Comparison of ENCODE assay signal across 8 mouse cellular contexts in the genomic region with DNA sequence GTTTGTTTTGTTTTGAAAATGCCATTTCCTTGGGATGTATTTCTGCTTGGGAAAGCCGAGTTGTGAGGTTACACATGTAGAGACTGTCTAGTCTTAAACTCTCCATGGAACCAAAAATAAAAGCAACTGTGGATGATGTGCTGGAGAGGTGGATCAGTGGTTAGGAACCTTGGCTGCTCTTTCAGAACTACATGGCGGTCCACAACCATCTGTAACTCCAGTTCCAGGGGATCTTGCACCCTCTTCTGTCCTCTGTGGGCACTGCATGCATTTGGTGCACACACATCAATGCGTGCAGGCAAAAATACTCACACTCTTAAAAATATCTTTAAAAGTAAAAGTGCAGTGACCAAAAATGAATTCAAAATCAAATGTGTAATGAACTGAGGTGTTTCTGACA. TPM values are rescaled to one million over a fixed set of nuclear protein-coding genes. Genes with fewer than 3 reads are reported as not detected.
A peak's percentile ranks its signal among the peaks of the same experiment; 100 is the strongest.
DNase-seq lines count a peak whose midpoint lies in the region; ATAC-seq and TF ChIP-seq lines count a peak whose summit lies in the region.

No protein-coding gene starts in this region.

- no peak overlapping the region for H3K9ac ChIP-seq in liver, embryonic 11.5 days (ENCODE audit: low read depth, low read length)
- H3K9ac ChIP-seq in liver, embryonic 14.5 days (replicated peaks): no peak overlapping the region
- H3K9ac ChIP-seq in stomach, postnatal 0 days (ENCODE audit: low read length): no peak overlapping the region

- WGBS in liver, embryonic 11.5 days: 45% methylated on average over 3 of the region's 3 CpGs
- 44% methylated on average over 3 of the region's 3 CpGs for WGBS in liver, embryonic 14.5 days (ENCODE audit: insufficient replicate concordance)
- WGBS in stomach, postnatal 0 days: 73% methylated on average over 3 of the region's 3 CpGs

- H3K27ac ChIP-seq in liver, embryonic 11.5 days (ENCODE audit: low read depth, low read length): no peak overlapping the region
- no peak overlapping the region for H3K27ac ChIP-seq in liver, embryonic 14.5 days
- no peak overlapping the region for H3K27ac ChIP-seq in stomach, postnatal 0 days (replicated peaks)

- no peak overlapping the region for H3K4me3 ChIP-seq in liver, embryonic 11.5 days (ENCODE audit: low read depth, low read length)
- no peak overlapping the region for H3K4me3 ChIP-seq in liver, embryonic 14.5 days (ENCODE audit: insufficient read depth in 1 of 2, low read depth in 2 of 2, low read length in 2 of 2)
- H3K4me3 ChIP-seq in stomach, postnatal 0 days (ENCODE audit: low read depth, low read length): no peak overlapping the region

- peaks cover 23% of the 10 kb centered on the region for H3K4me1 ChIP-seq in liver, embryonic 11.5 days (replicated peaks; ENCODE audit: control insufficient read depth, insufficient read depth, low read length)
- peaks cover 16 to 20% of the 10 kb centered on the region in 2 experiments for H3K4me1 ChIP-seq in liver, embryonic 14.5 days (replicated peaks; ENCODE audit: control insufficient read depth in 2 of 2, insufficient read depth in 2 of 2, low read length in 1 of 2)
- H3K4me1 ChIP-seq in stomach, postnatal 0 days (replicated peaks; ENCODE audit: control insufficient read depth, insufficient read depth): no peaks in the 10 kb centered on the region

- peaks cover 2% of the 10 kb centered on the region; the same call in 1 of the 2 replicates for H3K36me3 ChIP-seq in liver, embryonic 11.5 days (ENCODE audit: control insufficient read depth, insufficient read depth, low read length)
- no peaks in the 10 kb centered on the region for H3K36me3 ChIP-seq in liver, embryonic 14.5 days (replicated peaks; ENCODE audit: control insufficient read depth, insufficient read depth, low read depth)
- H3K36me3 ChIP-seq in stomach, postnatal 0 days (ENCODE audit: control insufficient read depth, insufficient read depth, low read length): no peaks in the 10 kb centered on the region

- no peak overlapping the region; the same call in 1 of the 2 replicates for H3K4me2 ChIP-seq in liver, embryonic 11.5 days
- H3K4me2 ChIP-seq in liver, embryonic 14.5 days (ENCODE audit: low read depth): no peak overlapping the region
- H3K4me2 ChIP-seq in stomach, postnatal 0 days (replicated peaks; ENCODE audit: low read depth): no peak overlapping the region

- no peaks in the 10 kb centered on the region for H3K27me3 ChIP-seq in liver, embryonic 11.5 days (replicated peaks; ENCODE audit: control insufficient read depth, insufficient read depth, low read length)
- no peaks in the 10 kb centered on the region for H3K27me3 ChIP-seq in liver, embryonic 14.5 days (ENCODE audit: control insufficient read depth, insufficient read depth, low read length)
- H3K27me3 ChIP-seq in stomach, postnatal 0 days (ENCODE audit: control insufficient read depth, insufficient read depth, low read length): no peaks in the 10 kb centered on the region

- peak; percentile 32 to 62 for DNase-seq in cerebellum, postnatal 25 days
- DNase-seq in liver: peak; percentile 66
- no peak for DNase-seq in liver, embryonic 11.5 days (ENCODE audit: low spot score)
- DNase-seq in c-Kit-positive CD71-negative TER-119-negative erythroid progenitor cells, embryonic 14.5 days (ENCODE audit: low read depth): peak; percentile 60
- DNase-seq in liver, embryonic 14.5 days (ENCODE audit: low read depth in 3 of 3, low spot score in 3 of 3): no peak
- peak; percentile 69 for DNase-seq in stomach, postnatal 0 days (ENCODE audit: low spot score)
- DNase-seq in Muller cell, postnatal 12 days (ENCODE audit: inconsistent ontology term): no peak

- no peaks in the 10 kb centered on the region for H3K9me3 ChIP-seq in liver, embryonic 11.5 days (ENCODE audit: control insufficient read depth, low read length)
- no peaks in the 10 kb centered on the region for H3K9me3 ChIP-seq in liver, embryonic 14.5 days (ENCODE audit: control insufficient read depth, low read length)
- H3K9me3 ChIP-seq in stomach, postnatal 0 days (ENCODE audit: control insufficient read depth, low read length): no peaks in the 10 kb centered on the region

- no peak for TF ChIP-seq EP300 in liver, embryonic 14.5 days (IDR thresholded peaks at IDR 0.05; ENCODE audit: low read depth)
- no peak for TF ChIP-seq EP300 in stomach, postnatal 0 days (optimal IDR thresholded peaks at IDR 0.05)

- peak; percentile 89 for TF ChIP-seq CTCF in liver, embryonic 14.5 days (IDR thresholded peaks at IDR 0.05; ENCODE audit: low read depth)
- TF ChIP-seq CTCF in stomach, postnatal 0 days (IDR thresholded peaks at IDR 0.05; ENCODE audit: low read depth): peak; percentile 81

- ATAC-seq in cerebellum, adult (ENCODE audit: insufficient number of reproducible peaks, low FRiP score, low TSS enrichment): no peak
- ATAC-seq in liver, embryonic 11.5 days (replicated peaks; ENCODE audit: low FRiP score): no peak
- ATAC-seq in liver, embryonic 14.5 days (ENCODE audit: insufficient read depth): no peak
- ATAC-seq in stomach, postnatal 0 days (ENCODE audit: low FRiP score, low TSS enrichment): no peak

RNA-seq across cellular contexts. Expression of gene Amz2, which starts 15.4 kb away (rescaled TPM):
- polyA plus RNA-seq in liver, embryonic 11.5 days (2014; fragmentation: Nextera tagmentation; extraction: Ambion mirVana): 33.7 and 35.5 TPM in 2 replicates
- polyA plus RNA-seq in liver, embryonic 14.5 days (2012; rRNA removed): 10.0 and 13.1 TPM in 2 replicates
- 12.2 and 12.6 TPM in 2 replicates for polyA plus RNA-seq in liver, embryonic 14.5 days (2014; fragmentation: Nextera tagmentation; extraction: Ambion mirVana)
- polyA plus RNA-seq in stomach, postnatal 0 days (2015; fragmentation: Nextera tagmentation; extraction: Ambion mirVana): 21.5 and 22.1 TPM in 2 replicates

RNA-seq across cellular contexts. Expression of gene 9930022D16Rik, which starts 27.4 kb away (rescaled TPM):
- polyA plus RNA-seq in liver, embryonic 11.5 days (2014; fragmentation: Nextera tagmentation; extraction: Ambion mirVana): not detected in 2 replicates
- not detected in 2 replicates for polyA plus RNA-seq in liver, embryonic 14.5 days (2012; rRNA removed)
- not detected in 2 replicates for polyA plus RNA-seq in liver, embryonic 14.5 days (2014; fragmentation: Nextera tagmentation; extraction: Ambion mirVana)
- polyA plus RNA-seq in stomach, postnatal 0 days (2015; fragmentation: Nextera tagmentation; extraction: Ambion mirVana): not detected in 2 replicates

RNA-seq across cellular contexts. Expression of gene Arsg, which starts 32.1 kb away (rescaled TPM):
- 5.8 and 6.2 TPM in 2 replicates for polyA plus RNA-seq in liver, embryonic 11.5 days (2014; fragmentation: Nextera tagmentation; extraction: Ambion mirVana)
- polyA plus RNA-seq in liver, embryonic 14.5 days (2012; rRNA removed): 2.1 and 2.3 TPM in 2 replicates
- 3.4 and 3.8 TPM in 2 replicates for polyA plus RNA-seq in liver, embryonic 14.5 days (2014; fragmentation: Nextera tagmentation; extraction: Ambion mirVana)
- polyA plus RNA-seq in stomach, postnatal 0 days (2015; fragmentation: Nextera tagmentation; extraction: Ambion mirVana): 3.2 and 3.5 TPM in 2 replicates

RNA-seq across cellular contexts. Expression of gene Slc16a6, which starts 32.3 kb away (rescaled TPM):
- 52.2 and 58.7 TPM in 2 replicates for polyA plus RNA-seq in liver, embryonic 11.5 days (2014; fragmentation: Nextera tagmentation; extraction: Ambion mirVana)
- 5.8 and 8.0 TPM in 2 replicates for polyA plus RNA-seq in liver, embryonic 14.5 days (2012; rRNA removed)
- 39.0 and 39.5 TPM in 2 replicates for polyA plus RNA-seq in liver, embryonic 14.5 days (2014; fragmentation: Nextera tagmentation; extraction: Ambion mirVana)
- polyA plus RNA-seq in stomach, postnatal 0 days (2015; fragmentation: Nextera tagmentation; extraction: Ambion mirVana): 10.4 and 11.9 TPM in 2 replicates

Comparison
In these comparisons a context has a peak if more than half of its experiments do, and no peak if none do; other contexts are left out.
1. DNase-seq: peak in cerebellum, postnatal 25 days (2 of 2), liver (single experiment), c-Kit-positive CD71-negative TER-119-negative erythroid progenitor cells, embryonic 14.5 days (single experiment) and stomach, postnatal 0 days (single experiment); none in liver, embryonic 11.5 days (single experiment), liver, embryonic 14.5 days (0 of 3) and Muller cell, postnatal 12 days (single experiment).